Mouse (Mus musculus) adrenal gland, adult 2 months (tissue): ENCODE measurements around the gene Plekhm2. TPM values are rescaled to one million over a fixed set of nuclear protein-coding genes. Genes with fewer than 3 reads are reported as not detected.

Source experiments
- DNase-seq: peaks from one replicate; pipeline ENCODE4 v3.0.0; 2021
- polyA plus RNA-seq: library from polyadenylated mRNA; depleted of rRNA; stranded (reverse); fragments of >200 nt; gene quantifications from 2 replicates; pipeline ENCODE4 v1.2.3, GENCODE M21; 2012
- total RNA-seq, 2 experiments: library from RNA; stranded (reverse); gene quantifications; 2 replicates each; pipeline ENCODE4 v1.2.3; 2021

Gene Plekhm2
- total and polyA plus RNA-seq, 3 experiments, result 47.8 to 73.2 (median 63.4) TPM

- no peak for DNase-seq
Measured at GRCm38 (mm10) chr4:141605421-141605820, 59.3 kb downstream of the Plekhm2 start.

DNA sequence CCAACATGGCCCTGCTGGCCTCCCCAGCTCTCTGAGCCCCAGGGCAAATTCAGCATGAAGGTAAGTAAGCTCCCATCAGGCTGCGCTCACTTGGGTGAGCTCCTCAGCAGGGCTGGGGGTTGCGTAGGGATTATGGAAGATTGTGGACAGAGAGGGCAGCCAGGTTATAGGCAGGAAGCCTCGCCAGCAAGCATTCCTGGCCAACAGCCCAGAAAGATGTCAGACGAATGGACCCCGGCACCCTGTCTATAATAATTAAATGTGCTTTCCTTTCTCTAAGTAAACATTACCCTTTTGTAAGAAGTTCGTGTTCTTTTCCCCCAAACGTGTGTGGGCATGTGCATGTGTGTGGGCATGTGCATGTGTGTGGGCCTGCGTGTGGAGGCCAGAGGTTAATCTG lies 60.2 kb downstream of the Plekhm2 start:
- DNase-seq, result peak; percentile 49

- no peak for DNase-seq
Measured at GRCm38 (mm10) chr4:141603921-141604320, 60.8 kb downstream of the Plekhm2 start.

DNA sequence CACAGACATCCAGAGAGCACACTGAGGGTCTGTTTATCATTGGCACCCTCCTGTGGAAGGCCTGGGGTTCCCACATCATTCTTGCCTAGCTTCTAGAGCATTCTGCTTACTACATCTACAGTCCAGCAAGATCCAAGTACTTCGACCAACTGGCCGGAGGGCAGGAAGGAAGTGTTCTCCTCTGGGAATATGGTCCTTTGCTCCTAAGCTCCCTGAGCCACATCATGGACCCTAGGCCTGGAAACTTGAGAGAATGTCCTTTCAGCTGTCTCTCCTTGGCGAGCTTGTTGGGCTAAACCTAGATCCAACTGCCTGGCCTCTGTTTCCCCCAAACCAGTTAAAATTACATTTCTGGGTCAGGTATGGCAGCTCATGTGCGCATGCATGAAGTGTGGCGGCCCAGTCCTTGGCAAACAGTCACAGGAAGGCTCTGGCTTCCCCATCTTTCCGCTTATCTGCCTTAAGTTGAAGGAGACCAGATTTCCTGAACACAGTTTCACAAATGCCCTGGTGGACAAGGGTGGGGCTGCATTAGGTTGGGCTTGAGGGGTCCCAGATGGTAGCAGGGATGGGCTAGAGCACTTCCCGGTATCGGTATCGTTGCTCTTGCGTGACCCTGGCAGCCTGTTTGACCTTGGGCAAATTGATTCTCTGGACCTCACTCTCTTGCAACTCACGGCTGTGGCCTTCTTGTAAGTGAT lies 62.0 kb downstream of the Plekhm2 start:
- no peak for DNase-seq

DNA sequence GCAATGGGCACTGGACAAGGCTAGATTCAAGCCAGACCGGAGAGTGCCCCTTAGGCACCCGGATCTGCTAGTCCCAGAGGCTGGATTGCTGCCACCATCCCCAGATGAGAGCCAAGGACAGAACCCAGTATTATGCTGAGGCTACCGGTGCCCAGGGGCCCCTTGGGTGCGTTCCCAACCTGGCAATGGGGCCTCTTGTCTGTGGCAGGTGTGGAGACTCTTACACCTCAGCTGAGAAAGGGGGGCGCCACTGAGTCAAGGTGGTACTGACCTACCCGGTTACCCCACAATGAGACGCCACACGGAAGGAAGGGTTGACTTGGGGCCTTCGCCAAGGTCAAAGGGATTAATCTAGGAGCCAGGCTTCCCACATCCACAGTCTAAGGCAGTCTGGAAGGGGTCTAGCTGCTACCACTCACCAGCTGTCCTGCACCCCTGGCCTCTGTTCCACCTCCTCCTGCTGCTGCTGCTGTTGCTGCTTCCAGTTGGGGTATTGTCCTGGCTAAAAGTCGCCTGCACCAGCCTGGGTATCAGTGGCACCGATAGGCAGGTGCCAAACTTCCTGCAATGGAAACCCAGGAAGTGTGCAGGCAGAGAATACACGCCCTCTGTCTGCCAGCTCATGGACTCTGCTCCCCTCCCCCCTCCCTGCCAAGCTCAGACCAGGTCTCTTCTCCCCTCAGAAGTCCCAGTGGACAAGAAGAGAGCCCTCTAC lies 63.4 kb downstream of the Plekhm2 start:
- peak; percentile 40 for DNase-seq

GRCm38 (mm10) chr4:141600364-141600763 lies 64.3 kb downstream of the Plekhm2 start:
- no peak for DNase-seq

DNA sequence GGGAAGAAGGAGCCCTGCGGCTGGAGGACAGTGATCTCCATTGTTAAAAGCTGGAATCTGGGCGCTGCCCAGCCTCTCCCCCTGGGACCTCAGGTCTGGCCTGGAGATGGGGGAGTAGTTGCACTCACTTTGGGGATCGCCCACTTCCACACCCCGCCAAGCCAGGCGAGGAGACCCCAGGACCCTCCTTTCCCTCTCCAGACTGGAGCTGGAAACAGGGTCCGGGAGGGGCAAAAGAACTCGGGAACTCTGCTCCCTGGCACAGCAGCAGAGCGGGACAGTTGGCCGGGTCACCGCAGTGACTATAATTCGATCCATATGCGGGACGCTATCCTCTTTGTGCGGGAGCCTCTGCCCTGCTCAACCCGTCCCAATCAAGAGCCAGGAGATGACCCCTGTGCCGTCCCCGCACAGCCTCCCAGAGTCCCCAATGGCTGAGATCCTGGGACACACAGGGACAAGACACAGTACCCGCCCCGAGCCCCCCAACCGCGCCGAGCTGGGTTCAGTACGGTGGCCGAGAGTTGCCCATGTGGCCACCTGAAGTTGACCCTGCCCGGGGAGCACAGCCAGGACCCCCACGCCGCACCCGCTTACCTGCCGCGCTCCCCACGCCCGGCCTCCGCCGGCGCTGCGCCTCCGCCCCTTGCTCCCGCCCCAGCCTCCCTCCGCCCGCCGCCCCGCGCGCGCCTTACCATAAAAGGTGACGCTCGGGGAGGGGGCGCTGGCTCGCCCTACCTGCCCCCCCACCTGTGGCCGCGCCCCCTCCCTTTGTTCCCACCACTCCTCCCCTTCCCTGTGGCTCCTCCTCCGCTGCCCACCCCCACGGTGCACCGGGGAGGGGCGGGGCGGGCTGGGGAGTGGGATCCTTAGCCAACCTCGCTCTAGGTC lies 65.2 kb downstream of the Plekhm2 start:
- DNase-seq, result no peak

DNA sequence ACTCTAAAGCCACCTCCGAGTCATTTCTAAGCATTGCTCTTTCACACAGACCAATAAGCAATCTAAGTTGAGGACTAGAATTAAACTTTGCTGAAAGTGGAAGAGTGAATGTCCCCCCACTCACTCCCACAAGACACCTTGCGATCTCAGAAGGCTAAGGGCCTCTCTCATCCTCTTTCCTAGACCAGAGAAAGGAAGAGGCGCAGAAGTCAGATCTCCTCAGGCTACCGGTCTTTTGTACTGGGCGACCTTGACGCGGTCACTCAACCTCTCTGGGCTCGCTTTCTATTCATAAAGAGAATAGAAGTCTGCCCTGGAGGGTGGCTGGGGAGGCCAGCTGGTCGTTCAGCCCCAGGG lies 65.8 kb downstream of the Plekhm2 start:
- no peak for DNase-seq

GRCm38 (mm10) chr4:141598199-141598893 lies 66.4 kb downstream of the Plekhm2 start:
- no peak for DNase-seq

DNA sequence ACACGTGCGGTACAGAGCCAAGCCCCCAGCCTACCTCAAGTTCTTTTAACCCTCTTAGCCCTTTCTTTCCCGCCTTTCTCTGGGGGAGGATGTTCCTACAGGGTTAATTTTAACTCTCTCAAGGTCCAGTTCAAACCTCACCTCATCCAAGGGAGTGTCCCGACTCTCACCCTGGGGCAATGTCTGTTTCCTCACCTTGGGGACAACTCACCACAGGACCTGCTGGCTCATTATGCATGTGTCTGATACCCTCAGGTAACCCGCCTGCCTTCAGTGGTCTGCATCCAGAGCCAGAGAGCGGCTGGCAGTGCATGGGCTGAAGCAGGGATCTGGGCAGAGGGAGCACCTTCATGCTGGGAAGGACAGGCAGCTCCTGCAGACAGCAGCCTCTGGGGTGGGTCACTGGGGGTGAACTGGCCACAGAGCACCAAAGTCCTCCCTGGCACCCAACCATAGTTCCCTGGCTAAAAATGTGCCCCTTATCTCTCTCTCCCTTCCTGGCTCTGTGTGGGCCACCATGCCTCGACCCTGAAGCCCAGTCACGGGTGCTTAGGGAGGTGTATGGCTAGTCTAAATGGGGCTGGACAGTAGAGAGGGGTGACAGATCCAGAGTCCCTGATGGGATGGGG lies 67.9 kb downstream of the Plekhm2 start:
- DNase-seq, result no peak

GRCm38 (mm10) chr4:141595605-141596268 lies 69.0 kb downstream of the Plekhm2 start:
- DNase-seq, result no peak

DNA sequence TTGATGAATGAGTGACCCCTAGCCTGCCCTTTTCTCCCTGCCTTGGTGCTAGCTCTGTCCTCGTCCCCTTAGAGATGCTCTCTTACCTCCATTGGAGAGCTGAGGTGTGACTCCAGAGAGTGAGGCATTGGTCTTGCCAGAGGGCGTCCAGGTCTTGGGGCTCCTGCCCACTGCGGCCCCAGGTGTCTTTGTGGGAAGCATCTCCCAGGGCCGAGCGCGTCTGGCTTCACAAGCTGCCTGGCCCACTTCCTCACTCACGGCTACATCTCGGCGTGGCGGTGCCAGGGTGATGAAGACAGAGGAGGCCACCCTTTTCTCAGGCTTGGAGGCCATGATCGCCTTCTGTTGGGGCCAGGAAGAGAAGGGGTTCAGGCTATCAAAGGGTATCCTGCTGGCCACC lies 69.6 kb downstream of the Plekhm2 start:
- DNase-seq, result no peak

GRCm38 (mm10) chr4:141591547-141591946 lies 73.2 kb downstream of the Plekhm2 start:
- DNase-seq, result no peak

DNA sequence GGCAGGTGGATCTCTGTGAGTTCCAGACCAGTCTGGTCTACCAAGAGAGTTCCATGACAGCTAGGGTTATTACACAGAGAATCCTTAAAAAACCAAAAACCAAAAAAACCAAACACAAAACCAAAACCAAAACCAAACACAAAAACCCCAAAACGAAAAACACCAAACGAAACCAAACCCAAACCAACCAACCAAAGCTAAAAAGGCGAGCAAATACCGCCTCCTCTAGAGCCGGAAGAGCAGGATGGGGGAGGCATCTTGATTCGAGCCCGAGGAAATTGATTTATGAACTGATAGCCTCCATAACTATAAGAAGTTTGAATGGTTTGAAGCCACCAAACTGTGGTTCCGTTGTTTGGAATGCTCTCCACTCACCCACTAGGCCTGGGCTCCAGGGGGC lies 80.8 kb downstream of the Plekhm2 start:
- DNase-seq, result no peak

GRCm38 (mm10) chr4:141581051-141581450 lies 83.6 kb downstream of the Plekhm2 start:
- DNase-seq, result no peak

DNA sequence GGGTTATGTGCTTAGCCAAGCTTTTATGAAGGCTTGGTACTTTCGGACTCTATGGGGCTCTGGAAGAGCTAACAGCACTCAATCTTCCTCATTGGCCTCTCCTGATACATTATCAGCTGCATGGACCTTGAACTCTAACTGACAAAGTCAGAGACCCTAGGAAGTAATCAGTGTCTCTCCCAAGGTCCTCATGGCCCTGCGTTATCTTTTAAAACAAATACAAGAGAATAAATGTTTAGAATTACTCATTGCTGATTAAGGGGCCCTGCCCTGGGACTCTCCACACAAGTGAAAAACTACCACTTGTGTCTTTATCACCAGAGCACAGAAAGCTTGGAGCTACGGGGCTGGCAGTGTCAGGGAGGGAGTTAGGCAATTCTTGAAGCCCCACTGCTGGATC lies 85.9 kb downstream of the Plekhm2 start:
- peak; percentile 51 for DNase-seq

DNA sequence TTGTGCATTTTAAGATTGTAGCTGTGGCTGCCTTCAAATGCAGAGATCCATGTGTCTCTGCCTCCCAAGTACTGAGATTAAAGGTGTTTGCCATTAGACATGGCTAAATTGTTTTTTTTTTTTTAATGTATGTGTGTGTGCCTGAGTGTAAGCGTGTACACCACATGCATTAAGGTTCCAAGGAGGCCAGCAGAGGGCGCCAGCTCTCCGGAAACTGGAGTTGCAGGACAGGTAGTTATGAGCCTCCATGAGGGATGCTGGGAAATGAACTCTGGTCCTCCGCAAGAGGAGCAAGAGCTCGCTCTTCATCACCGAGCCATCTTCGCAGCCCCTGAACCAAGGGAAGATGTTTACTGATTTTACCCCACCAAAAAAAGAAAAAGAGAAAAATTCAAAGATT lies 87.8 kb downstream of the Plekhm2 start:
- no peak for DNase-seq

- DNase-seq, result no peak
Measured at GRCm38 (mm10) chr4:141576404-141576803, 88.3 kb downstream of the Plekhm2 start.
